Mouse (Mus musculus): ENCODE data around the gene Spata13. TPM values are rescaled to one million over a fixed set of nuclear protein-coding genes. Genes with fewer than 3 reads are reported as not detected.

Spata13 gene
- total and polyA plus RNA-seq, 3 experiments, result 0.39 to 1.5 TPM; not detected in 1

DNA sequence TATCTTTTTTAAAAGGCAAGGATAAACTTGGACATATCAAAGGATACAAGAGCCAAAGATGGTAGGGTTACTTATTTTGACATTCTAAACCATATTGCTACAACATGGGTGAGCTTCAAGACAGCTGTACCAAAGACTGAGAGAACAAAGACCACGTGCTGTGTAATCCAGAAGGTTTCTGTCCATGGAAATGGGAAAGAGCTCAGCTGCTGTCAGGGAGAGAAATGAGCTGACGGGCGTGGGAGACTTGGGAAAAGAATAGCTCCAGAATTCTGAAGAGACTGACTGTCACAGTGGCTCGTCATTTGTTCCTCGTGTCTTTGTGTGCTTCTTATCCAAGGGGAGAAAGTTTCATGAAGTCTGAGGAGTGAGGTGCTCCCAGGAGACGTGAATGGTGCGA is 36.4 kb downstream of the Spata13 start:
- Histone ChIP-seq H3K4me1 (ENCODE audit: control insufficient read depth in 1 of 2, insufficient read depth in 2 of 2, low read length in 2 of 2) (no peaks in the 10 kb centered on the region), H3K9me3 (replicated peaks; ENCODE audit: insufficient read depth, low read length) (no peaks in the 10 kb centered on the region), H3K27ac (ENCODE audit: control insufficient read depth, low read depth, low read length) (no peak overlapping the region), H3K9ac (ENCODE audit: control insufficient read depth, low read depth, low read length, poor library complexity, severe bottlenecking) (no peak overlapping the region), H3K27me3 (ENCODE audit: control insufficient read depth in 1 of 2, insufficient read depth in 2 of 2, low read length in 2 of 2) (no peaks in the 10 kb centered on the region), H3K79me2 (ENCODE audit: control insufficient read depth, insufficient read depth, low read length, poor library complexity) (no peaks in the 10 kb centered on the region), H3K4me3 (ENCODE audit: control insufficient read depth in 1 of 2, insufficient read depth in 1 of 2, low read depth in 2 of 2, low read length in 2 of 2) (no peak overlapping the region), H3K36me3 (ENCODE audit: control insufficient read depth in 1 of 2, insufficient read depth in 2 of 2, low read length in 2 of 2) (no peaks in the 10 kb centered on the region)
- TF ChIP-seq SIN3A (IDR thresholded peaks at IDR 0.05; ENCODE audit: low read length), result no peak
- no peak for TF ChIP-seq TBP (IDR thresholded peaks at IDR 0.05; ENCODE audit: low read depth, low read length)
- TF ChIP-seq MAZ (IDR thresholded peaks at IDR 0.05; ENCODE audit: low read depth, low read length), result no peak
- TF ChIP-seq USF2 (IDR thresholded peaks at IDR 0.05; ENCODE audit: borderline replicate concordance in 1 of 2, insufficient read depth in 1 of 2, low read depth in 1 of 2, low read length in 2 of 2), result no peak
- TF ChIP-seq MAFK (IDR thresholded peaks at IDR 0.05; ENCODE audit: borderline replicate concordance, low read depth, low read length), result no peak
- no peak for TF ChIP-seq RCOR1 (IDR thresholded peaks at IDR 0.05; ENCODE audit: low read depth, low read length)
- no peak for TF ChIP-seq ZC3H11A (IDR thresholded peaks at IDR 0.05; ENCODE audit: low read depth, low read length)
- TF ChIP-seq KAT2A (conservative IDR thresholded peaks at IDR 0.05; ENCODE audit: low read depth, low read length), result no peak
- no peak for TF ChIP-seq BHLHE40 (IDR thresholded peaks at IDR 0.05; ENCODE audit: borderline replicate concordance, low read depth, low read length)
- no peak for TF ChIP-seq MYB (IDR thresholded peaks at IDR 0.05; ENCODE audit: low read depth, low read length)
- no peak for TF ChIP-seq EP300 (IDR thresholded peaks at IDR 0.05; ENCODE audit: low read depth in 1 of 2, low read length in 2 of 2)
- TF ChIP-seq HCFC1 (IDR thresholded peaks at IDR 0.05; ENCODE audit: low read depth, low read length), result no peak
- TF ChIP-seq ZNF384 (IDR thresholded peaks at IDR 0.05; ENCODE audit: low read depth, low read length), result no peak
- no peak for DNase-seq (ENCODE audit: low read depth, low spot score)

DNA sequence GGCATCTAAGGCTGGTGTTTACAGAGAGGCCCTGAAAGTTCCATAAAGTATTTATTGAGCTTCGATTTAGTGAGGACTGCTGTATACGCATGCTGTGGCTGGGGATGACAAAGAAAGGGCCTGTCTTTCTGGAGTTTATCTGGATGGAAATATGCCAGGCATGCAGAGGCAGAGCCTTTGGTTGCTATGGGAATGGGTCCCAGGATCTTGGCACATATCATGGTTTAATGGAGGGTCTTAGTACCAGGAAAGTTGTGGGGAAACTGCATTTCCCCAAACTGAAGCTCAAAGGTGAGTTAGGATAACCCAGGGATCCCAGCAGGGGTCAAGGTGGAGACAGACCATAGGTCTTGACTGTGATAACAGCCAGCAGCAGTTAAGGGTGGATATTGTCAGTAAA is 37.7 kb downstream of the Spata13 start:
- TF ChIP-seq USF2 (IDR thresholded peaks at IDR 0.05; ENCODE audit: borderline replicate concordance in 1 of 2, insufficient read depth in 1 of 2, low read depth in 1 of 2, low read length in 2 of 2) (no peak), ZC3H11A (IDR thresholded peaks at IDR 0.05; ENCODE audit: low read depth, low read length) (no peak), ETS1 (IDR thresholded peaks at IDR 0.05; ENCODE audit: low read depth, low read length) (no peak), MAFK (IDR thresholded peaks at IDR 0.05; ENCODE audit: borderline replicate concordance, low read depth, low read length) (no peak), CHD1 (IDR thresholded peaks at IDR 0.05; ENCODE audit: low read depth, low read length) (no peak), ZMIZ1 (IDR thresholded peaks at IDR 0.05; ENCODE audit: low read depth, low read length) (no peak), MYB (IDR thresholded peaks at IDR 0.05; ENCODE audit: low read depth, low read length) (no peak), CHD2 (IDR thresholded peaks at IDR 0.05; ENCODE audit: low read length) (no peak), KAT2A (conservative IDR thresholded peaks at IDR 0.05; ENCODE audit: low read depth, low read length) (no peak), TCF12 (IDR thresholded peaks at IDR 0.05; ENCODE audit: low read depth, low read length) (no peak)
- Histone ChIP-seq H3K9me3 (replicated peaks; ENCODE audit: insufficient read depth, low read length) (no peaks in the 10 kb centered on the region), H3K36me3 (ENCODE audit: control insufficient read depth in 1 of 2, insufficient read depth in 2 of 2, low read length in 2 of 2) (no peaks in the 10 kb centered on the region), H3K79me2 (ENCODE audit: control insufficient read depth, insufficient read depth, low read length, poor library complexity) (no peaks in the 10 kb centered on the region), H3K27me3 (ENCODE audit: control insufficient read depth in 1 of 2, insufficient read depth in 2 of 2, low read length in 2 of 2) (no peaks in the 10 kb centered on the region), H3K9ac (ENCODE audit: control insufficient read depth, low read depth, low read length, poor library complexity, severe bottlenecking) (no peak overlapping the region), H3K4me3 (ENCODE audit: control insufficient read depth in 1 of 2, insufficient read depth in 1 of 2, low read depth in 2 of 2, low read length in 2 of 2) (no peak overlapping the region), H3K4me1 (ENCODE audit: control insufficient read depth in 1 of 2, insufficient read depth in 2 of 2, low read length in 2 of 2) (no peaks in the 10 kb centered on the region), H3K27ac (ENCODE audit: control insufficient read depth, low read depth, low read length) (no peak overlapping the region)
- DNase-seq (ENCODE audit: low read depth, low spot score), result no peak

Data from MEL (cell line).